Mouse (Mus musculus) lung, postnatal 0 days (tissue): ENCODE data around the gene Galnt13.

Experiments used
- CTCF ChIP-seq: IDR thresholded peaks from 2 replicates; pipeline ENCODE4 v1.5.1; 2016; ENCODE audit warnings: antibody characterized with exemption, mild to moderate bottlenecking
- EP300 ChIP-seq: IDR thresholded peaks from 2 replicates; pipeline ENCODE4 v1.6.1; 2016; ENCODE audit warnings: antibody characterized with exemption, mild to moderate bottlenecking, control low read depth

DNA sequence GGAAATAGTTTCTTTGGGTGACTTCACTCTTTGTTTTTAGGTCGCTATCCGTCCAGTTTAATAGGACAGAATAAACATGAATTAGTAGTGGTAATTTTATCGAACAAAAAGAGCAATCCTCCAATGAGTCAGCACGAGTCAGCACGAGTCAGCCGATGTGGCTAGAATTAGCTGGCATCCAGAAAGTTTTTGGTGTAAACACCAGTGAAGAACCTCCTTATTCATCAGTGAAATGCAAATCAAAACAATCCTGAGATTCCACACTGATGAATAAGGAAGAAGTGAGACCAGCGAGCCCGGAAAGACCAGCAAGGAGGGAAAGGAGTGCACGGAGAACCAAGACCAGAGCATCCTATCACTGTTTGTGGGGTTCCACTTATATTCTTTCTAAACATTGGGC is 131.5 kb downstream of the Galnt13 start:
- TF ChIP-seq CTCF (no peak), EP300 (no peak)
